In genomic region chr11:30752956-30753355, GRCm38 (mm10) we compare ENCODE assay signal across 23 mouse cellular contexts. TPM values are rescaled to one million over a fixed set of nuclear protein-coding genes. Genes with fewer than 3 reads are reported as not detected.
A peak's percentile ranks its signal among the peaks of the same experiment; 100 is the strongest.
DNase-seq lines count a peak whose midpoint lies in the region; ATAC-seq and TF ChIP-seq lines count a peak whose summit lies in the region.
"Had no signal": no experiment of that assay in that cellular context is flagged by ENCODE, and none has a peak within 500 bp of the region (broad histone marks: within the 10 kb centered on the region; RNA-seq: fewer than 3 reads in every experiment).

No protein-coding gene starts in this region.

- H3K27ac ChIP-seq in heart, embryonic 11.5 days (ENCODE audit: low read depth, low read length) = no peak overlapping the region
- peak overlapping the region; percentile 86 for H3K27ac ChIP-seq in ES-Bruce4 (ENCODE audit: insufficient read depth, low read length)
- H3K27ac ChIP-seq in midbrain, postnatal 0 days (ENCODE audit: low read depth, low read length) = no peak overlapping the region
- H3K27ac ChIP-seq: embryonic facial prominence, embryonic 10.5 days; embryonic facial prominence, embryonic 12.5 days; forebrain, embryonic 13.5 days; forebrain, embryonic 15.5 days had no signal

- peak; percentile 40 to 74 for DNase-seq in heart, adult 18-20 months
- peak; percentile 39 to 49 for DNase-seq in heart, adult 9 months (ENCODE audit: low spot score in 2 of 2)
- DNase-seq in heart, postnatal 4 days = no peak
- no peak for DNase-seq in lung, postnatal 10 days
- DNase-seq in midbrain, postnatal 0 days (ENCODE audit: low spot score) = no peak
- DNase-seq: adrenal gland, adult 8-10 months; adrenal gland, postnatal 14 days; adrenal gland, postnatal 36 days; B cell, adult 2 months; cerebellum, adult 11-12 months; cerebellum, adult 2 months; cerebellum, adult 9-10 months; cerebellum, postnatal 10 days; cerebellum, postnatal 25 days; forebrain, postnatal 0 days had no signal

- TF ChIP-seq CTCF in ES-Bruce4 (IDR thresholded peaks at IDR 0.05; ENCODE audit: low read depth, low read length) = no peak
- TF ChIP-seq CTCF in midbrain, postnatal 0 days (IDR thresholded peaks at IDR 0.05) = no peak

- no peak for ATAC-seq in heart, embryonic 11.5 days (replicated peaks; ENCODE audit: insufficient number of reproducible peaks, low FRiP score, low TSS enrichment)
- no peak for ATAC-seq in midbrain, postnatal 0 days (ENCODE audit: low FRiP score)
- ATAC-seq: CD4-positive, CD25-positive, alpha-beta regulatory T cell, adult 4 months; forebrain, embryonic 13.5 days; forebrain, embryonic 15.5 days; forebrain, postnatal 0 days had no signal

- H3K4me3 ChIP-seq in heart, embryonic 11.5 days (ENCODE audit: low read depth, low read length) = no peak overlapping the region
- no peak overlapping the region for H3K4me3 ChIP-seq in ES-Bruce4 (ENCODE audit: low read depth, low read length)
- no peak overlapping the region for H3K4me3 ChIP-seq in midbrain, postnatal 0 days (ENCODE audit: low read depth, low read length)
- H3K4me3 ChIP-seq: embryonic facial prominence, embryonic 10.5 days; embryonic facial prominence, embryonic 12.5 days; forebrain, embryonic 13.5 days; forebrain, embryonic 15.5 days had no signal

- H3K36me3 ChIP-seq in heart, embryonic 11.5 days (ENCODE audit: control insufficient read depth, insufficient read depth, low read length) = no peaks in the 10 kb centered on the region
- no peaks in the 10 kb centered on the region for H3K36me3 ChIP-seq in ES-Bruce4 (ENCODE audit: control insufficient read depth, insufficient read depth, low read length, poor library complexity, severe bottlenecking)
- no peaks in the 10 kb centered on the region for H3K36me3 ChIP-seq in midbrain, postnatal 0 days (ENCODE audit: insufficient read depth, low read length)
- H3K36me3 ChIP-seq: embryonic facial prominence, embryonic 10.5 days; embryonic facial prominence, embryonic 12.5 days; forebrain, embryonic 15.5 days had no signal

- H3K27me3 ChIP-seq in heart, embryonic 11.5 days (ENCODE audit: control insufficient read depth, insufficient read depth, low read length) = no peaks in the 10 kb centered on the region
- H3K27me3 ChIP-seq in ES-Bruce4 (ENCODE audit: control insufficient read depth, insufficient read depth, low read length, poor library complexity, severe bottlenecking) = no peaks in the 10 kb centered on the region
- no peaks in the 10 kb centered on the region for H3K27me3 ChIP-seq in midbrain, postnatal 0 days (ENCODE audit: insufficient read depth, low read length)
- H3K27me3 ChIP-seq: CH12.LX had no signal

- H3K9me3 ChIP-seq in heart, embryonic 11.5 days (replicated peaks; ENCODE audit: control insufficient read depth, low read length) = no peaks in the 10 kb centered on the region
- H3K9me3 ChIP-seq in ES-Bruce4 (replicated peaks; ENCODE audit: control insufficient read depth, insufficient read depth, low read length, poor library complexity, severe bottlenecking) = no peaks in the 10 kb centered on the region
- no peaks in the 10 kb centered on the region for H3K9me3 ChIP-seq in midbrain, postnatal 0 days (ENCODE audit: low read length)
- H3K9me3 ChIP-seq: embryonic facial prominence, embryonic 10.5 days; embryonic facial prominence, embryonic 12.5 days; forebrain, embryonic 13.5 days; forebrain, embryonic 15.5 days had no signal

- no peaks in the 10 kb centered on the region for H3K4me1 ChIP-seq in heart, embryonic 11.5 days (ENCODE audit: control insufficient read depth, insufficient read depth, low read length)
- peaks cover 6% of the 10 kb centered on the region for H3K4me1 ChIP-seq in ES-Bruce4 (ENCODE audit: control insufficient read depth, insufficient read depth, low read length)
- no peaks in the 10 kb centered on the region for H3K4me1 ChIP-seq in midbrain, postnatal 0 days (ENCODE audit: insufficient read depth, low read length)
- H3K4me1 ChIP-seq: embryonic facial prominence, embryonic 12.5 days had no signal

- no peak overlapping the region for H3K4me2 ChIP-seq in heart, embryonic 11.5 days
- no peak overlapping the region for H3K4me2 ChIP-seq in midbrain, postnatal 0 days (ENCODE audit: low read depth, low read length, poor library complexity, severe bottlenecking)
- H3K4me2 ChIP-seq: embryonic facial prominence, embryonic 12.5 days; forebrain, embryonic 13.5 days; forebrain, embryonic 15.5 days had no signal

- no peak overlapping the region for H3K9ac ChIP-seq in heart, embryonic 11.5 days (ENCODE audit: low read depth, low read length)
- no peak overlapping the region for H3K9ac ChIP-seq in ES-Bruce4 (ENCODE audit: low read depth, poor library complexity, severe bottlenecking)
- H3K9ac ChIP-seq in midbrain, postnatal 0 days (replicated peaks; ENCODE audit: low read length, poor library complexity, severe bottlenecking) = no peak overlapping the region
- H3K9ac ChIP-seq: embryonic facial prominence, embryonic 12.5 days; forebrain, embryonic 13.5 days; forebrain, embryonic 15.5 days; forebrain, postnatal 0 days had no signal

- WGBS in heart, embryonic 11.5 days (ENCODE audit: insufficient replicate concordance) = 63% methylated on average over 3 of the region's 3 CpGs
- 87% methylated on average over 3 of the region's 3 CpGs for WGBS in midbrain, postnatal 0 days

- no peak for TF ChIP-seq POLR2A in ES-Bruce4 (IDR thresholded peaks at IDR 0.05; ENCODE audit: insufficient read depth, low read length)

- TF ChIP-seq EP300 in ES-Bruce4 (IDR thresholded peaks at IDR 0.05; ENCODE audit: insufficient read depth, low read depth, low read length) = no peak

RNA-seq across cellular contexts. Expression of gene Psme4, which starts 18.6 kb away (rescaled TPM):
- 100 to 1,000 TPM; 195 to 202 TPM for total RNA-seq in heart, adult 18-20 months (2021)
- 17.1 and 23.8 TPM in 2 replicates for polyA plus RNA-seq in heart, embryonic 11.5 days (2014; fragmentation: Nextera tagmentation; extraction: Ambion mirVana)
- total RNA-seq in heart, postnatal 4 days (2021) = 10 to 100 TPM; 67.1 to 70.4 TPM
- polyA plus RNA-seq in ES-Bruce4 (2011; ENCODE audit: insufficient read depth, insufficient read length, low read depth, missing spikeins) = 241 and 244 TPM in 2 replicates
- 31.3 and 49.1 TPM in 2 replicates for total RNA-seq in midbrain, postnatal 0 days (2014; rRNA removed)
- polyA plus RNA-seq in midbrain, postnatal 0 days (2015; fragmentation: Nextera tagmentation; extraction: Ambion mirVana) = 6.6 and 10.6 TPM in 2 replicates

Comparison
In these comparisons a context has a peak if more than half of its experiments do, and no peak if none do; other contexts are left out.
1. DNase-seq: peak in heart, adult 18-20 months (2 of 2) and heart, adult 9 months (2 of 2); none in heart, postnatal 4 days (single experiment), lung, postnatal 10 days (single experiment) and midbrain, postnatal 0 days (single experiment).